Mouse (Mus musculus) forebrain, postnatal 0 days (tissue): ENCODE measurements at regions not wholly inside any gene's neighbourhood (a gene's known extent, or its start where the extent isn't known, plus 50 kb on each side); places are given as distances from the start of the nearest gene placed in this dataset.

ENCODE experiments used
- ATAC-seq: fragments of 200-750 bp; cut with Nextera tagmentation; 2 replicates; pipeline ENCODE4 v1.8.0; 2017; ENCODE audit warnings: mild to moderate bottlenecking, moderate library complexity
- DNase-seq: peaks from one replicate; pipeline ENCODE4 v3.0.0-alpha.2; 2015
- H3K27ac ChIP-seq: fragments of 300-500 bp; sonication (generic); 2 replicates; pipeline ENCODE4 v1.5.1; 2014; ENCODE audit warnings: low read depth, mild to moderate bottlenecking, antibody characterized with exemption, low read length, moderate library complexity, mixed read lengths
- H3K27me3 ChIP-seq: fragments of 300-500 bp; sonication (generic); 2 replicates; pipeline ENCODE4 v1.6.1; 2014; ENCODE audit warnings: mild to moderate bottlenecking, low read length, mixed read lengths; ENCODE audit not compliant: insufficient read depth
- H3K36me3 ChIP-seq: fragments of 300-500 bp; sonication (generic); 2 replicates; pipeline ENCODE4 v1.6.1; 2014; ENCODE audit warnings: mild to moderate bottlenecking, moderate library complexity; ENCODE audit not compliant: insufficient read depth
- H3K4me1 ChIP-seq: fragments of 300-500 bp; sonication (generic); 2 replicates; pipeline ENCODE4 v1.6.1; 2014; ENCODE audit warnings: antibody characterized with exemption; ENCODE audit not compliant: insufficient read depth
- H3K4me2 ChIP-seq: fragments of 300-500 bp; sonication (generic); 2 replicates; pipeline ENCODE4 v1.6.1; 2014; ENCODE audit warnings: low read depth, mild to moderate bottlenecking, moderate library complexity
- H3K4me3 ChIP-seq: fragments of 300-500 bp; sonication (generic); 2 replicates; pipeline ENCODE4 v1.5.1; 2014; ENCODE audit warnings: low read depth, low read length, mixed read lengths
- H3K9ac ChIP-seq: fragments of 300-500 bp; sonication (generic); 2 replicates; pipeline ENCODE4 v1.6.1; 2014; ENCODE audit warnings: mild to moderate bottlenecking
- H3K9me3 ChIP-seq: fragments of 300-500 bp; sonication (generic); 2 replicates; pipeline ENCODE4 v1.6.1; 2016; ENCODE audit warnings: low read length
- CTCF ChIP-seq: sonication (generic); IDR thresholded peaks from 2 replicates; pipeline ENCODE4 v1.5.1; 2016; ENCODE audit warnings: antibody characterized with exemption, control low read depth, low read depth
- WGBS: fragments of 180-500 bp; shearing (Covaris S2); extraction: QIAGEN DNeasy Blood & Tissue Kit; methylation state at CpG from one replicate; pipeline ENCODE4 v1.1.7; 2014; 5-methylcytosine and 5-hydroxymethylcytosine counted together

DNA sequence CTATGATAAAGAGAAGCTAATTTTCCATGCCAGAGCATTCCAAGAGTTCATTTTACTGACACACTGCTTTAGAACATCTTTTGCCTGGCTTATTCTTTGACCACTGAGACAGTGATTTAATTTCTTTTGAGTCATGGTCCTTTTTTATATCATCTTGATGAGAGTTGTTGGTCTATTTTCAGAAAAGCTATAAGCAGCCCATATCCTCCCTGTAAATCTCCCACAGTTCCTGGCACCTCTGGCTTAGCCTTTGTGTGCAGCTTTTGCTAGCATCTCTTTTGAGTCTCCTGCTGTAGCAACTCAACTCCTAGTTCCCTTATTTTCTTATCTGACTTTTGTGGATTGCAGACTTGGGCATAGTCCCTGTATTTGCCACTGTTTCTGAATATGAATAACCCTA lies 207.5 kb upstream of the 4931417E11Rik start:
- H3K27ac ChIP-seq = no peak overlapping the region
- H3K4me3 ChIP-seq = no peak overlapping the region
- no peak overlapping the region for H3K9ac ChIP-seq
- H3K4me2 ChIP-seq = no peak overlapping the region
- no peak for TF ChIP-seq CTCF
- no peaks in the 10 kb centered on the region for H3K4me1 ChIP-seq
- H3K27me3 ChIP-seq = no peaks in the 10 kb centered on the region
- ATAC-seq = no peak
- H3K36me3 ChIP-seq = no peaks in the 10 kb centered on the region
- no peaks in the 10 kb centered on the region for H3K9me3 ChIP-seq
- no peak for DNase-seq

GRCm38 (mm10) chr6:73669401-73669800 lies 199.9 kb upstream of the 4931417E11Rik start:
- Histone ChIP-seq H3K4me3 (no peak overlapping the region), H3K36me3 (no peaks in the 10 kb centered on the region), H3K4me1 (no peaks in the 10 kb centered on the region), H3K27me3 (no peaks in the 10 kb centered on the region), H3K9me3 (no peaks in the 10 kb centered on the region), H3K4me2 (no peak overlapping the region), H3K9ac (no peak overlapping the region), H3K27ac (no peak overlapping the region)
- DNase-seq (no peak), ATAC-seq (no peak)
- 48% methylated on average over 1 of the region's 1 CpGs for WGBS
- TF ChIP-seq CTCF = no peak

- H3K4me3 ChIP-seq = no peak overlapping the region
- no peaks in the 10 kb centered on the region for H3K4me1 ChIP-seq
- no peak overlapping the region for H3K4me2 ChIP-seq
- no peaks in the 10 kb centered on the region for H3K27me3 ChIP-seq
- 68% methylated on average over 5 of the region's 5 CpGs for WGBS
- DNase-seq (peak; percentile 45), ATAC-seq (peak; percentile 55; the same call in 1 of the 2 replicates)
- H3K9me3 ChIP-seq = no peaks in the 10 kb centered on the region
- TF ChIP-seq CTCF = peak; percentile 59
- no peak overlapping the region for H3K27ac ChIP-seq
- H3K9ac ChIP-seq = no peak overlapping the region
- H3K36me3 ChIP-seq = no peaks in the 10 kb centered on the region
These were observed 189.5 kb upstream of the 4931417E11Rik start for GRCm38 (mm10) chr6:73658988-73659387.

DNA sequence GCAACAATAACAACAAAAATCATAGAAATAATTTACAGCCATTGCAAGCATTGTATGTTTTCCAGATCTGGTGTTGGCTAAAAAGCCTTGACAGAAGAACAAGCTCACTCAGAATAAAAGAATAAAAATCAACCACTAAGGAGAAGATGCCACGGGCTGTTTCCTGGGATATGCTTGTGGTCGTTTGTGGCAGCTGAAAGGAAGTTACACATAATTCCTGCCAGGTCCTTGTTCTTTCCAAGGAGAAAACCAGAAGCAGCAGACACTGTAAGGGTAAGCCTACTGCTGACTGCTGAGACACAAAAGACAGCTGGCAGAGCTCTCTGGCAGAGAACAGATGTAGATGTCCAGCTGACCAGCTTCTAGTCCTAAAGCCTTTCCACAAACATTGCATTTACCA lies 175.9 kb upstream of the 4931417E11Rik start:
- H3K27ac ChIP-seq = 0 out of 2 replicates have a peak overlapping the region, but pooled peaks have one; percentile 2
- TF ChIP-seq CTCF = no peak

DNA sequence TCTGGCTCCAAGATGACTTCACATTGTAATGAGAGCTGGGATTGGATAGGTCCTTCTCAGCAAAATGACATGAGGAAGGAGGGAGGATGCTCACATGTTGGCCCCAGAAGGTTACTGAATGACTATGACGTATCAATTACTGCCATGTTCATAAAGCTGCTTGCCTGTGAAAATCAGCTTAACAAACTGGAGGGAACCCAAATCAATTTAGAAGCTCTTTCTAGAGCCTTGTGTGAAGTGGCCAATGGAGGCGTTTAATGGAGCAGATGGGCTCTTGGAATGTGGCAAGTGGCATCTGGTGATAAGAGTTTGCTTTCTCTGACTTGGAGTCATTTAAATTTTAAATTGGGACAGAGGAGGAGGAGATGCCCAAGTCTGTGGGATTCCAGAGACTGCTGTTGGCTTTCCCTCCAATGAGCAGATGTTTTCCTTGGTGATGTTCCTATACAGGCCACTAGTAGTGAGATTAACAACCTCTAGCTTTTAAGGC lies 175.4 kb upstream of the 4931417E11Rik start:
- Histone ChIP-seq H3K4me3 (no peak overlapping the region), H3K36me3 (no peaks in the 10 kb centered on the region), H3K4me1 (no peaks in the 10 kb centered on the region), H3K9me3 (no peaks in the 10 kb centered on the region), H3K27ac (no peak overlapping the region), H3K9ac (no peak overlapping the region), H3K27me3 (no peaks in the 10 kb centered on the region), H3K4me2 (no peak overlapping the region)
- DNase-seq (peak; percentile 77), ATAC-seq (peak; percentile 94)
- WGBS = 25% methylated on average over 2 of the region's 2 CpGs
- TF ChIP-seq CTCF = no peak

More for the DNA sequence above, 175.9 kb upstream of the 4931417E11Rik start:
- WGBS = 27% methylated on average over 2 of the region's 2 CpGs
- no peak overlapping the region for H3K4me2 ChIP-seq
- H3K4me3 ChIP-seq = no peak overlapping the region
- ATAC-seq (peak; percentile 64), DNase-seq (peak; percentile 34)
- no peaks in the 10 kb centered on the region for H3K9me3 ChIP-seq
- no peaks in the 10 kb centered on the region for H3K36me3 ChIP-seq
- H3K27me3 ChIP-seq = no peaks in the 10 kb centered on the region
- no peak overlapping the region for H3K9ac ChIP-seq
- H3K4me1 ChIP-seq = no peaks in the 10 kb centered on the region

DNA sequence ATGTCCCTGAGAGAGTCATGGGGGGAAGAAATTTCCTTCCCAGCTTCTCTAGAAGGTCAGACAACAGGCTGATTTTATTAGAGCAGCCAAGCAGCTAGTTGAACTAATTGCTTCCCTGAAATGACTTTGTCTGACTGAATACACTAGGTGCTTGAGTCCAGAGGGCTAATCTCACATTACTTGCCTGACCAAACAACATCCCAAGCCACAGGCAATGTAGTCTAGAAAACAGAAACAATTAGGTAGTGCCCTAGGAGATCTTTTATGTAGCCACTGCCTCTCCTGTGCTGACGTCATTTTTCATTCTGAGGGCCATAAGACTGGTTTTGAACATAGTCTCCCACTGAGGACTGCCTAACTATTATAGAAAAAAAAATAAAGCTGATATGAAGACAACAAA lies 159.1 kb upstream of the 4931417E11Rik start:
- Histone ChIP-seq H3K4me3 (no peak overlapping the region), H3K9me3 (no peaks in the 10 kb centered on the region), H3K4me2 (no peak overlapping the region), H3K27ac (no peak overlapping the region), H3K36me3 (no peaks in the 10 kb centered on the region), H3K27me3 (no peaks in the 10 kb centered on the region), H3K9ac (no peak overlapping the region), H3K4me1 (no peaks in the 10 kb centered on the region)
- TF ChIP-seq CTCF = no peak
- WGBS = 5% methylated on average over 1 of the region's 1 CpGs
- ATAC-seq (no peak), DNase-seq (no peak)

GRCm38 (mm10) chr6:73626451-73626850 lies 157.0 kb upstream of the 4931417E11Rik start:
- TF ChIP-seq CTCF = no peak
- Histone ChIP-seq H3K36me3 (no peaks in the 10 kb centered on the region), H3K4me2 (no peak overlapping the region), H3K27me3 (no peaks in the 10 kb centered on the region), H3K9me3 (no peaks in the 10 kb centered on the region), H3K9ac (no peak overlapping the region), H3K27ac (no peak overlapping the region), H3K4me3 (no peak overlapping the region), H3K4me1 (no peaks in the 10 kb centered on the region; the same call in 1 of the 2 replicates)
- ATAC-seq = no peak
- DNase-seq = no peak
- WGBS = 65% methylated on average over 5 of the region's 5 CpGs
